Mouse (Mus musculus) brown adipose tissue, adult 24 weeks (tissue): ENCODE results near the gene Il1rl2. TPM values are rescaled to one million over a fixed set of nuclear protein-coding genes. Genes with fewer than 3 reads are reported as not detected.
"Not testable (repeated sequence)": the region's sequence is repeated elsewhere in the genome, so short reads cannot be mapped to it uniquely, and the experiment has no call there.

Source experiments
- H3K27ac ChIP-seq: fragments of 200-500 bp; replicated peaks from 2 replicates; pipeline ENCODE4 v1.5.1; 2012; ENCODE audit warnings: low read depth, mild to moderate bottlenecking, low read length
- H3K4me1 ChIP-seq: fragments of 200-500 bp; 2 replicates; pipeline ENCODE4 v1.6.1; 2012; ENCODE audit warnings: low read length, mixed read lengths; ENCODE audit not compliant: control insufficient read depth, insufficient read depth, insufficient read length
- H3K4me3 ChIP-seq: fragments of 200-500 bp; 2 replicates; pipeline ENCODE4 v1.5.1; 2012; ENCODE audit warnings: low read depth, mild to moderate bottlenecking, low read length, moderate library complexity; ENCODE audit not compliant: insufficient read depth
- polyA plus RNA-seq: library from polyadenylated mRNA; stranded (reverse); fragments of >200 nt; gene quantifications from 2 replicates; pipeline ENCODE4 v1.2.4, GENCODE M21; 2012; ENCODE audit not compliant: missing spikeins, insufficient read depth, insufficient read length

The Il1rl2 gene
- polyA plus RNA-seq, 1 experiment: 4.1 TPM

GRCm38 (mm10) chr1:40304321-40304720, 20.1 kb upstream of the Il1rl2 start:
- not testable (repeated sequence) for H3K27ac ChIP-seq, H3K4me1 ChIP-seq, H3K4me3 ChIP-seq

DNA sequence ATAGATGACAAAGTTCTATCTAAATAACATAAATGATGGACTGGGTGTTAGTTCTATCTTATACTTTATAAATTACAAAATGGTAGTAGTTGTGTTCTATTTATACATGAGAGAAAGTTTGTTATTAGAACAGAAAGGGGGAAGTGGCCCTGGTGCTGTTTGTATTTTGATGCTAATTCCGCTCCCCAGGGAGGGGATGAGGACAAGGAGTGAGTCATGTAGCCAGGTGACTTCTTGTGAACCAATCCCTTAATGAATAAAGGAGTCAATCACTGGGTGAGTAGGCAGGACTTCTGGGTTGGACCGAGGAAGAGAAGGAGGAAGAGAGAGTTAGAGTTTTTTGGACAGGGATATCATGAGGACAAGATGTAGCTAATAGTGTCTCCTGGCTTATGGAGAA, 18.3 kb upstream of the Il1rl2 start:
- H3K4me3 ChIP-seq: no peak overlapping the region
- no peak overlapping the region for H3K27ac ChIP-seq
- H3K4me1 ChIP-seq: no peaks in the 10 kb centered on the region

DNA sequence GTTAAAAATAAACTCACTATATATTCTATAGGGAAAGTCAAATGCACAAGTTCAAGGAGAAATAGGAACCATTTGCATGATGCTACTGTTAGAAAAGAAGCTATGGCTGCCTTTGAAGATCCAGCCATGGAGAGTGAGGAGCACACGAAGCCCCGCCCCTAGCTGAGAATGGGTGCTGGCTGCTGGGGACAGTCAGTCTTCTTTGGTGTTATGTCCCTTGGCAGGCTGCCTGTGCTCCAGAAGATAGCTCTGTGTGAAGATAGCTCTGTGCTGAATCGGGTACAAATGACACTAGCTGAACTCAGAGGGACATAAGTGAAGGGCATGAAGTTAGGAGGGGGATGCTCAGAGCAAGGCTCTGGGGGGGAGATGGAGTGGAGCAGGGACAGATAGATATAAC, 13.3 kb upstream of the Il1rl2 start:
- no peaks in the 10 kb centered on the region for H3K4me1 ChIP-seq

GRCm38 (mm10) chr1:40311625-40312024, 12.8 kb upstream of the Il1rl2 start:
- Histone ChIP-seq H3K27ac (no peak overlapping the region), H3K4me3 (no peak overlapping the region), H3K4me1 (no peaks in the 10 kb centered on the region)

More for the DNA sequence above, 13.3 kb upstream of the Il1rl2 start:
- no peak overlapping the region for H3K27ac ChIP-seq
- no peak overlapping the region for H3K4me3 ChIP-seq

- H3K27ac ChIP-seq: no peak overlapping the region
- H3K4me3 ChIP-seq: no peak overlapping the region
- H3K4me1 ChIP-seq: no peaks in the 10 kb centered on the region
Measured at GRCm38 (mm10) chr1:40314016-40314415, 10.4 kb upstream of the Il1rl2 start.

GRCm38 (mm10) chr1:40317657-40318056, 6.8 kb upstream of the Il1rl2 start:
- H3K4me3 ChIP-seq: no peak overlapping the region
- no peak overlapping the region for H3K27ac ChIP-seq
- H3K4me1 ChIP-seq: no peaks in the 10 kb centered on the region

DNA sequence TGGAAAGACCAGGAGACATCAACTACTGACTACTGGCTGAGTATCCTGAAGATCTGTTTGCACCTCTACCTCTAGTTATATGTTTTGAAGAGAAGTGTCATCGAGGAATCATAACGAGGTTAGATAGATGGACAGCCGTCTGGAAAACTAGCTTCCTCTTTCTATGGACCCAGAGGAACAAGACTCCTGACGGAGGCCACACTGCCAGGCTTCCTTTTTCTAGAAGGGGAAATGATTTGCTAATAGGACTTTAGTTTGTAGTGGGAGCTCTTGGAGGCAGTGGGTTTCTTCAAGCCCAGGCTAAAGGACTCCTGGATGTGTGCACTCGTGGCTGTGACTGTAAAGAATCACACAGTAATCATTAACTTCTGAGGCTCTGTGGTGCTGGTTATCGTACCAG, 2.6 kb upstream of the Il1rl2 start:
- Histone ChIP-seq H3K4me1 (peaks cover 2% of the 10 kb centered on the region; the same call in 1 of the 2 replicates), H3K4me3 (no peak overlapping the region), H3K27ac (no peak overlapping the region)

GRCm38 (mm10) chr1:40322543-40322942, 1.9 kb upstream of the Il1rl2 start:
- H3K27ac ChIP-seq: no peak overlapping the region
- no peak overlapping the region for H3K4me3 ChIP-seq
- peaks cover 2% of the 10 kb centered on the region; the same call in 1 of the 2 replicates for H3K4me1 ChIP-seq

DNA sequence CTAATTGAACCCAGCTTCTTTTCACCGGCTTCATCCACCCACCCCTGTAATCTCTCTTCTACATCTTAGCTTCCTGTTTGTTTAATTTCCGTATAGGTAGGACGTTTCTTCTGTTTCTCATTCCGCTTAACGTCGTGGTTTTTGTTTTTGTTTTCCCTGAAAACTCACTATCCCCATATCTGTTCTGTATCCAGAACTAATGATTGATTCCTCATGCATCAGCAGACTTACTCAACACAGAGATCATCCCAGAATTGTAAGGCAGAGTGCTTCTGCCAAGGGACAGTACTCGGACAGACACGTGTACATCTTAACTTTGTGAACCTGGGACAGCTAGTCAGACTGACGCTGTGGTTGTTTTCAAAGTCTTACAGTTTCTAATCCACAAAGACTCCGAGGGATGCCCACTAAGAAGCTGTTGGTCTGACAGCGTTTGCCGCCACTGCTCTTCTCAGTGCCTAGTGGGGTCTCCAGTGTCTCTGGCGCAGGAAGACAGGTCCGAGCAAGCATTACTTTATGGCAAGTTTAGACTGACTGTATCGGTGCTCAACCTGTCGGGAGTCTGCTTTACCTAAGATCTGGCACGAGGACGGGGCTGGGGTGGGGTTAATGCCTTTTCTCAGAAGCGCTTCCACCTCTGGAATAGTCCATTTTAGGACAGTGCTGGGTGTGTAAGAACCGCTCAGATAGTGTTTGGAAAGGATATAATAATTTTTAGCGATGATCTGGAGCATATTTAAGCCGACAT, 719 bp downstream of the Il1rl2 start:
- Histone ChIP-seq H3K27ac (0 out of 2 replicates have a peak overlapping the region, but pooled peaks have one; percentile 29), H3K4me1 (peaks cover 2% of the 10 kb centered on the region; the same call in 1 of the 2 replicates), H3K4me3 (peak overlapping the region; percentile 55)

- Histone ChIP-seq H3K27ac (no peak overlapping the region), H3K4me1 (peaks cover 2% of the 10 kb centered on the region; the same call in 1 of the 2 replicates), H3K4me3 (peak overlapping the region; percentile 55)
Measured at GRCm38 (mm10) chr1:40325711-40326327, 1.4 kb downstream of the Il1rl2 start.

GRCm38 (mm10) chr1:40327604-40328003, 3.2 kb downstream of the Il1rl2 start:
- Histone ChIP-seq H3K4me1 (peaks cover 2% of the 10 kb centered on the region; the same call in 1 of the 2 replicates), H3K4me3 (no peak overlapping the region), H3K27ac (no peak overlapping the region)

- H3K4me1 ChIP-seq: no peaks in the 10 kb centered on the region
Measured at GRCm38 (mm10) chr1:40329526-40329925, 5.1 kb downstream of the Il1rl2 start.

DNA sequence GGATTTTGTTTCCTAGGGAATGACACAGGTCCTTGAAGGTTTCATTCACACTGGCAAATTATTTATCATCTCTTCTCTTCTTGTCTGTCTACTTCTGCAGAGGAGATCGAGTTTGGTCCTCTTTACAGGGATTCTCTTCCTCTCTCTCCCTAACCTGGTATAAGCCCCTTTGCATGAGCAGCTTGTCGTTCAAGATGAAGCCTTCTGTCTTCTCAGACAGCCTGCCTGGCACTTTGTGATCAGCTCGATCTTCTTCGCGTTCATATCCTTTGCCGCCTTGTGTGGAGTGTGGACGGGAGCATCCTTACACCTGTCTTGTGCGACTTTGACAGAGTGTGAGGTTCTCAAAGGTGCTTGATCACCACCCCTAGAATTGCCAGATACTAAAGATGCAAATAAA, 5.8 kb downstream of the Il1rl2 start:
- Histone ChIP-seq H3K4me1 (no peaks in the 10 kb centered on the region), H3K4me3 (no peak overlapping the region), H3K27ac (no peak overlapping the region)

More at GRCm38 (mm10) chr1:40329526-40329925, 5.1 kb downstream of the Il1rl2 start:
- Histone ChIP-seq H3K4me3 (no peak overlapping the region), H3K27ac (no peak overlapping the region)

- Histone ChIP-seq H3K4me3 (no peak overlapping the region), H3K27ac (no peak overlapping the region), H3K4me1 (no peaks in the 10 kb centered on the region)
Measured at GRCm38 (mm10) chr1:40339346-40339745, 14.9 kb downstream of the Il1rl2 start.

DNA sequence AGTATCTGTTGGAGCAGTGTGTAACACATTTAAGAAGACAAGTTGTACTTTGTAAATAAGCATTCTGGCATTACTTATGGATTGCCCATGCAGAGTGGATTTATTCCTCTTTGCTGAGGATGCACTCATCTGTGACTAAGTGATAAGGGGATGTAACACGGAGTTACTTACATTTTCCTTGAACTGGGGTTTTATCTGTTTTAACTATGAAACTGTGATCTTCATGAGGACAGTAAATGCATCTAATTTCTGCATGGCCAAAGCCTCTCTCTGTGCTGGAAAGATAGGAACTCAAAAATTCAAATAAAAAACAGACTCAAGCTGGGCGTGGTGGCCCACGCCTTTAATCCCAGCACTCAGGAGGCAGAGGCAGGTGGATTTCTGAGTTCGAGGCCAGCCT, 15.7 kb downstream of the Il1rl2 start:
- no peaks in the 10 kb centered on the region for H3K4me1 ChIP-seq
- no peak overlapping the region for H3K4me3 ChIP-seq
- no peak overlapping the region for H3K27ac ChIP-seq
